Mouse (Mus musculus) heart, adult 2 months (tissue): Measurements from ENCODE around the gene Pcyox1.

Source experiments
- CTCF ChIP-seq: fragments of 200-600 bp; IDR thresholded peaks from 2 replicates; pipeline ENCODE4 v1.8.1; 2022; ENCODE audit warnings: antibody characterized with exemption, mild to moderate bottlenecking, moderate library complexity
- EP300 ChIP-seq: fragments of 200-500 bp; IDR thresholded peaks from 2 replicates; pipeline ENCODE4 v1.6.1; 2011; ENCODE audit warnings: low read depth, low read length, control low read depth; ENCODE audit not compliant: insufficient read depth
- POLR2A ChIP-seq: fragments of 200-500 bp; IDR thresholded peaks from 2 replicates; pipeline ENCODE4 v1.6.1; 2011; ENCODE audit warnings: mild to moderate bottlenecking, low read depth, low read length, control low read depth; ENCODE audit not compliant: insufficient read depth

DNA sequence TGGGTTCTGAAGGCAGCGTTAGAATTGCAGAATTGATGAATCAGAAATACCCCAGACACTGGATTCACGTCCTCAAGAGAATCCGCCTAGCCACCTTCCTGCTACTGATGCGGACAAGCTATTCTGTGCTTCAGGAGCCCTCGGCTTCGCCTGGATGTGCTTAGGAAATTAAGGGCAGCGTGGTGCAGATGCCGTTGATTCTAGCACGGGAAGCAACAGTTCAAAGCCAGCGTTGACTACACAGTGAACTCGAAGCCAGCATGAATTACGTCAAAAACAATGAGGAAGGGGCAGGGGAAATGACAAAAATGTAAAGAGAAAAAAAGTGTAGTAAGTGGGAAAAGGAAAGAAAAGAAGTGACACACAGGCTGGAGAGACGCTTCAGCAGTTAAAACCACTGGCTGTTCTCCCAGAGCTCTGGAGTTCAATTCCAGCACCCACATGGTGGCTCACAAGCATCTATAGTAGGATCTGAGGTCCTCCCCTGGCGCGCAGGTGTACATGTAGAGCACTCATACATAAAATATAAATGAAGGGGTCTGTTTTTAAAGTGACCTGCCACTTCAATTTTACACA is 26.1 kb downstream of the Pcyox1 start, which contains the start of gene Snrpg:
- TF ChIP-seq CTCF (no peak), POLR2A (no peak; the same call in 1 of the 2 replicates), EP300 (no peak)
